Mouse (Mus musculus): ENCODE data around the gene Fthl17c.
"Not testable (repeated sequence)": the region's sequence is repeated elsewhere in the genome, so short reads cannot be mapped to it uniquely, and the experiment has no call there.

The Fthl17c gene

GRCm38 (mm10) chrX:8976459-8976858 lies at the start of gene Fthl17c:
TSS of gene Fthl17c (minus strand) at chrX:8976559.
- not testable (repeated sequence) for DNase-seq (ENCODE audit: extremely low spot score, low read depth, low spot score)

- no peak for DNase-seq (ENCODE audit: extremely low spot score, low read depth, low spot score)
These were observed 43.1 kb upstream of the Fthl17c start for GRCm38 (mm10) chrX:9019481-9019880.

GRCm38 (mm10) chrX:9016079-9016478 lies 39.7 kb upstream of the Fthl17c start:
- DNase-seq (ENCODE audit: extremely low spot score, low read depth, low spot score) = no peak

- DNase-seq (ENCODE audit: extremely low spot score, low read depth, low spot score) = not testable (repeated sequence)
These were observed 10.3 kb upstream of the Fthl17c start, which contains the start of gene Fthl17d for GRCm38 (mm10) chrX:8986655-8987054. TSS of gene Fthl17d (minus strand) at chrX:8986755.

- DNase-seq (ENCODE audit: extremely low spot score, low read depth, low spot score) = not testable (repeated sequence)
These were observed 11.7 kb downstream of the Fthl17c start for GRCm38 (mm10) chrX:8964618-8965017.

GRCm38 (mm10) chrX:8962875-8963274 lies 13.5 kb downstream of the Fthl17c start, which contains the start of gene Fthl17b:
TSS of gene Fthl17b (minus strand) at chrX:8962975.
- DNase-seq (ENCODE audit: extremely low spot score, low read depth, low spot score) = not testable (repeated sequence)

GRCm38 (mm10) chrX:8948130-8948805 lies 28.1 kb downstream of the Fthl17c start:
- peak; percentile 66 for DNase-seq (ENCODE audit: extremely low spot score, low read depth, low spot score)

- no peak for DNase-seq (ENCODE audit: extremely low spot score, low read depth, low spot score)
These were observed 32.3 kb downstream of the Fthl17c start for GRCm38 (mm10) chrX:8944041-8944440.

GRCm38 (mm10) chrX:8927308-8927707 lies 49.1 kb downstream of the Fthl17c start:
- DNase-seq (ENCODE audit: extremely low spot score, low read depth, low spot score) = peak; percentile 6
